Comparison of ENCODE assay signal across 8 mouse cellular contexts in the genomic region with DNA sequence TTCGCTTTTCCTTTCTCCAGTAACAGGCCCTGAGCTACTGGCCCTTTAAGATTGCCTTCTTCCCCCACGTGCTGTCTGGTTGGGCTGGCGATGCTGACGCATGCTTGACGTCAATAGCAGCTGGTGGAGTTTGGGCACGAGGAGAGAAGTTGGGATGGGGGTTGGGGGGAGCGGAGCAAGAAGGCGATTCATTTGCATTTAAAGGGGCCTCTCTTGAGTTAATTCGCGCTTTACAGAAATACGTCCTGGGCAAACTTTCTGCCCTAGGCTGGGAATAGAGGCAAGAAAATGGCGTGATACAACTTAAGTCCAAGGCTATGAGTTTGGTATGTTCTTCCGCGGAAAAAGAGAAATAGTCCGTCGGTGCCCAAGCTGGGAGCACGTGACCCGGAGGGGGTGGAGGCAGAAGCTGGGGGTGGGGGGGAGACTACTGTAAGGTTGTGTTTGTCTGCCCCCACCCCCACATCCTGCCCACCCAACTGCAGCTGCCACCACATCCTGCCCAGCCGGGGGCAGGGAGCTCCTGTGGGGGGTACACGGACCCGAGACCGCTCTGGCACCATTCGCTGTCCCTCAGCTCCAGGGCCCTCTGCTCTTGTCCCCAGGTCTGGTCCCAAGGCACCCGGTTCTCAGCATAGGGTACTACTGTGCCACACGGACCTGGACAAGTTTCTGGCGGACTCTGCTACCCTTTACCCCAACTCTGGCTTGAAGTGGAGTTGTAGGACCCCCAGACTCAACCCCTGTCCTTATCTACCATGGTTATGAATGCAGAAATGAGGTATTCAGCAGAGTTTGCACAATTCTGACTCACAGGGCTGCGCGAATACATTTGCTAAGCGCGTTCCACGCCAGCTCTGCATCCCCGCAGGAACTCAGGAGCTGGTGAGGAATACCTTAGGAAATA. TPM values are rescaled to one million over a fixed set of nuclear protein-coding genes. Genes with fewer than 3 reads are reported as not detected.
A peak's percentile ranks its signal among the peaks of the same experiment; 100 is the strongest.
DNase-seq lines count a peak whose midpoint lies in the region; ATAC-seq lines count a peak whose summit lies in the region.

No protein-coding gene starts in this region.

- H3K27me3 ChIP-seq in heart, embryonic 14.5 days (ENCODE audit: control insufficient read depth, insufficient read depth, low read length) = no peaks in the 10 kb centered on the region
- H3K27me3 ChIP-seq in liver, embryonic 13.5 days = no peaks in the 10 kb centered on the region
- no peaks in the 10 kb centered on the region for H3K27me3 ChIP-seq in stomach, embryonic 16.5 days (ENCODE audit: control insufficient read depth, insufficient read depth, low read length)

- H3K36me3 ChIP-seq in heart, embryonic 14.5 days (ENCODE audit: control insufficient read depth, insufficient read depth, low read length) = no peaks in the 10 kb centered on the region
- H3K36me3 ChIP-seq in liver, embryonic 13.5 days = no peaks in the 10 kb centered on the region
- H3K36me3 ChIP-seq in stomach, embryonic 16.5 days (ENCODE audit: control insufficient read depth, insufficient read depth, low read length) = no peaks in the 10 kb centered on the region

- peak overlapping the region; percentile 99 to 100 for H3K27ac ChIP-seq in heart, embryonic 14.5 days (replicated peaks in 1 of 2; ENCODE audit: control insufficient read depth in 1 of 2, insufficient read depth in 1 of 2, low read depth in 2 of 2, low read length in 2 of 2)
- peak overlapping the region; percentile 70 for H3K27ac ChIP-seq in liver, embryonic 13.5 days
- peak overlapping the region; percentile 99 for H3K27ac ChIP-seq in stomach, embryonic 16.5 days (ENCODE audit: low read length)

- H3K4me2 ChIP-seq in heart, embryonic 14.5 days (ENCODE audit: low read length) = peak overlapping the region; percentile 74
- H3K4me2 ChIP-seq in liver, embryonic 13.5 days = peak overlapping the region; percentile 88
- peak overlapping the region; percentile 95 for H3K4me2 ChIP-seq in stomach, embryonic 16.5 days (ENCODE audit: low read depth, low read length)

- peak; percentile 97 for DNase-seq in CD4-positive helper T cell, adult 2 months (ENCODE audit: low read depth, low spot score)
- peak; percentile 97 for DNase-seq in brain, embryonic 18.5 days (ENCODE audit: low read depth, low spot score)
- DNase-seq in fibroblast of lung, adult 2 months (ENCODE audit: low read depth) = peak; percentile 95
- DNase-seq in kidney, postnatal 14 days = peak; percentile 97
- peak; percentile 83 for DNase-seq in liver, embryonic 13.5 days
- peak; percentile 92 for DNase-seq in neural tube, embryonic 10.5 days (ENCODE audit: extremely low spot score, low spot score)

- H3K4me1 ChIP-seq in heart, embryonic 14.5 days (ENCODE audit: control insufficient read depth in 2 of 2, insufficient read depth in 2 of 2, low read length in 2 of 2) = peaks cover 36 to 45% of the 10 kb centered on the region in 2 experiments
- peaks cover 68% of the 10 kb centered on the region for H3K4me1 ChIP-seq in liver, embryonic 13.5 days (replicated peaks)
- peaks cover 35% of the 10 kb centered on the region for H3K4me1 ChIP-seq in stomach, embryonic 16.5 days (ENCODE audit: control insufficient read depth, insufficient read depth, low read length)

- ATAC-seq in heart, embryonic 14.5 days (ENCODE audit: insufficient number of reproducible peaks, insufficient read depth, low FRiP score, low read depth) = peak; percentile 45
- ATAC-seq in liver, embryonic 13.5 days (ENCODE audit: low read depth) = peak; percentile 35
- ATAC-seq in stomach, embryonic 16.5 days (ENCODE audit: insufficient read depth, low FRiP score) = peak; percentile 71

- H3K9ac ChIP-seq in heart, embryonic 14.5 days (ENCODE audit: low read length) = peak overlapping the region; percentile 100
- peak overlapping the region; percentile 72 for H3K9ac ChIP-seq in liver, embryonic 13.5 days
- H3K9ac ChIP-seq in stomach, embryonic 16.5 days (ENCODE audit: low read length) = peak overlapping the region; percentile 86

- H3K4me3 ChIP-seq in heart, embryonic 14.5 days (ENCODE audit: control insufficient read depth in 1 of 2, insufficient read depth in 1 of 2, low read depth in 1 of 2, low read length in 2 of 2) = peak overlapping the region; percentile 57 to 61
- peak overlapping the region; percentile 61 for H3K4me3 ChIP-seq in liver, embryonic 13.5 days (replicated peaks)
- peak overlapping the region; percentile 64 for H3K4me3 ChIP-seq in stomach, embryonic 16.5 days (replicated peaks; ENCODE audit: low read length)

- H3K9me3 ChIP-seq in heart, embryonic 14.5 days (ENCODE audit: control insufficient read depth, low read length) = no peaks in the 10 kb centered on the region
- no peaks in the 10 kb centered on the region for H3K9me3 ChIP-seq in liver, embryonic 13.5 days (replicated peaks)
- H3K9me3 ChIP-seq in stomach, embryonic 16.5 days (replicated peaks; ENCODE audit: control insufficient read depth, low read length) = no peaks in the 10 kb centered on the region

- WGBS in heart, embryonic 14.5 days = 1% methylated on average over 31 of the region's 32 CpGs
- under 1% methylated on average over 32 of the region's 32 CpGs for WGBS in liver, embryonic 13.5 days (ENCODE audit: insufficient replicate concordance)
- under 1% methylated on average over 32 of the region's 32 CpGs for WGBS in stomach, embryonic 16.5 days

RNA-seq across cellular contexts. Expression of a gene that starts 3.6 kb away (rescaled TPM):
- 52.1 and 52.7 TPM in 2 replicates for polyA plus RNA-seq in heart, embryonic 14.5 days (2014; fragmentation: Nextera tagmentation; extraction: Ambion mirVana)
- 5.5 and 7.5 TPM in 2 replicates for polyA plus RNA-seq in liver, embryonic 13.5 days (2015; fragmentation: Nextera tagmentation; extraction: Ambion mirVana)
- 15.4 and 18.2 TPM in 2 replicates for polyA plus RNA-seq in stomach, embryonic 16.5 days (2015; fragmentation: Nextera tagmentation; extraction: Ambion mirVana)

RNA-seq across cellular contexts. Expression of a gene that starts 56.8 kb away (rescaled TPM):
- 22.8 and 26.4 TPM in 2 replicates for polyA plus RNA-seq in heart, embryonic 14.5 days (2014; fragmentation: Nextera tagmentation; extraction: Ambion mirVana)
- 6.6 and 7.4 TPM in 2 replicates for polyA plus RNA-seq in liver, embryonic 13.5 days (2015; fragmentation: Nextera tagmentation; extraction: Ambion mirVana)
- 17.1 and 22.0 TPM in 2 replicates for polyA plus RNA-seq in stomach, embryonic 16.5 days (2015; fragmentation: Nextera tagmentation; extraction: Ambion mirVana)

Comparison
In these comparisons a context has a peak if more than half of its experiments do, and no peak if none do; other contexts are left out.
1. Peak in every context shown above with its lines: DNase-seq, ATAC-seq, H3K4me3 ChIP-seq and H3K27ac ChIP-seq.